ENCODE assay signal across 26 mouse cellular contexts in genomic region chr16:34729371-34729770, GRCm38 (mm10). TPM values are rescaled to one million over a fixed set of nuclear protein-coding genes. Genes with fewer than 3 reads are reported as not detected.
"Had no signal": no experiment of that assay in that cellular context is flagged by ENCODE, and none has a peak within 500 bp of the region (broad histone marks: within the 10 kb centered on the region; RNA-seq: fewer than 3 reads in every experiment).

No protein-coding gene starts in this region.

- H3K27ac ChIP-seq: heart, adult 2 months; heart, embryonic 13.5 days; heart, embryonic 15.5 days; hindbrain, embryonic 10.5 days; hindbrain, embryonic 12.5 days; hindbrain, embryonic 14.5 days; intestine, embryonic 15.5 days; layer of hippocampus, adult 2 months; left cerebral cortex, adult 2 months; limb, embryonic 10.5 days; limb, embryonic 12.5 days; liver, embryonic 13.5 days; liver, embryonic 15.5 days had no signal

- H3K36me3 ChIP-seq: intestine, embryonic 15.5 days; liver, embryonic 15.5 days had no signal

- H3K4me3 ChIP-seq: heart, adult 2 months; heart, embryonic 13.5 days; heart, embryonic 15.5 days; hindbrain, embryonic 10.5 days; hindbrain, embryonic 12.5 days; intestine, embryonic 15.5 days; layer of hippocampus, adult 2 months; left cerebral cortex, adult 2 months; limb, embryonic 10.5 days; limb, embryonic 12.5 days; liver, embryonic 13.5 days; liver, embryonic 15.5 days had no signal

- H3K4me1 ChIP-seq: heart, embryonic 13.5 days; heart, embryonic 15.5 days; hindbrain, embryonic 12.5 days; intestine, embryonic 15.5 days; limb, embryonic 10.5 days; limb, embryonic 12.5 days; liver, embryonic 15.5 days had no signal

- ATAC-seq: hindbrain, embryonic 16.5 days; inflammation-experienced regulatory T-cells, adult 6 months; intestine, embryonic 15.5 days; intestine, postnatal 0 days; liver, postnatal 0 days had no signal

- H3K27me3 ChIP-seq: heart, embryonic 13.5 days; heart, embryonic 15.5 days; hindbrain, embryonic 12.5 days; intestine, embryonic 15.5 days; limb, embryonic 12.5 days; liver, embryonic 13.5 days; liver, embryonic 15.5 days had no signal

- H3K9ac ChIP-seq: heart, embryonic 13.5 days; heart, embryonic 15.5 days; hindbrain, embryonic 12.5 days; hindbrain, embryonic 14.5 days; intestine, embryonic 15.5 days; limb, embryonic 12.5 days; liver, embryonic 13.5 days; liver, embryonic 15.5 days; liver, postnatal 0 days had no signal

- DNase-seq: gastrocnemius, postnatal 14 days; heart, adult 2 months; heart, postnatal 4 days; kidney, adult 8-10 months; kidney, postnatal 10 days; kidney, postnatal 25 days; kidney, postnatal 4 days; liver; liver, embryonic 13.5 days; liver, postnatal 0 days had no signal

- H3K4me2 ChIP-seq: heart, embryonic 11.5 days; heart, embryonic 13.5 days; heart, embryonic 15.5 days; hindbrain, embryonic 12.5 days; hindbrain, embryonic 14.5 days; intestine, embryonic 15.5 days; limb, embryonic 12.5 days; liver, embryonic 11.5 days; liver, embryonic 13.5 days; liver, embryonic 15.5 days had no signal

- H3K9me3 ChIP-seq: heart, embryonic 15.5 days; intestine, embryonic 15.5 days; limb, embryonic 10.5 days; liver, embryonic 13.5 days; liver, embryonic 15.5 days had no signal

RNA-seq across cellular contexts. Expression of gene Mylk, which starts 15.6 kb away (rescaled TPM):
- polyA plus RNA-seq: inflammation-experienced regulatory T-cells, adult 6 months had no signal
